Mouse (Mus musculus) CD4-positive, CD25-positive, alpha-beta regulatory T cell, adult 4 months (primary cell): ENCODE data around the gene Psmb8. TPM values are rescaled to one million over a fixed set of nuclear protein-coding genes. Genes with fewer than 3 reads are reported as not detected.

Source experiments
- polyA plus RNA-seq, 2 experiments: library from polyadenylated mRNA; unstranded; fragments of 100-300 nt; shearing (Covaris generic); gene quantifications; one replicate each; pipeline ENCODE4 v1.2.1; 2017

Psmb8 gene
- polyA plus RNA-seq, 2 experiments from 2014 or later, result 781 to 871 TPM

Other genes with a start within 250 kb of the Psmb8 start
- gene B3galt4, start 246.2 kb upstream of the Psmb8 start, polyA plus RNA-seq, result 10 to 100 TPM; 13.2 to 21.0 TPM
- gene Vps52, start 241.9 kb upstream of the Psmb8 start, polyA plus RNA-seq, result 10 to 100 TPM; 27.4 to 47.4 TPM
- gene Rps18, start 241.7 kb upstream of the Psmb8 start, polyA plus RNA-seq, result 1,000 to 10,000 TPM; 6,766 to 6,959 TPM
- 1,000 to 10,000 TPM; 5,395 to 7,513 TPM for gene H2-K1, start 197.4 kb upstream of the Psmb8 start, polyA plus RNA-seq
- gene Ring1, start 173.0 kb upstream of the Psmb8 start, polyA plus RNA-seq, result 1 to 10 TPM; 2.2 to 2.3 TPM
- gene H2-Ke6, start 169.7 kb upstream of the Psmb8 start, polyA plus RNA-seq, result 10 to 100 TPM; 20.9 to 21.4 TPM
- gene Slc39a7, start 166.0 kb upstream of the Psmb8 start, polyA plus RNA-seq, result 10 to 100 TPM; 53.0 to 92.6 TPM
- gene Rxrb, start 165.9 kb upstream of the Psmb8 start, polyA plus RNA-seq, result 10 to 100 TPM; 11.2 to 12.5 TPM
- under 1 TPM; 0.15 to 0.42 TPM for gene Col11a2, start 158.3 kb upstream of the Psmb8 start, polyA plus RNA-seq
- gene H2-Oa, start 105.4 kb upstream of the Psmb8 start, polyA plus RNA-seq, result 10 to 100 TPM; 56.0 to 68.2 TPM
- 100 to 1,000 TPM; 144 to 205 TPM for gene H2-DMa, start 78.2 kb upstream of the Psmb8 start, polyA plus RNA-seq
- gene Brd2, start 75.1 kb upstream of the Psmb8 start, polyA plus RNA-seq, result 100 to 1,000 TPM; 108 to 154 TPM
- 10 to 100 TPM in 1 of 2 experiments, 1 to 10 TPM in 1; 3.7 to 27.1 TPM for gene H2-DMb2, start 54.4 kb upstream of the Psmb8 start, polyA plus RNA-seq
- 1 to 10 TPM; 3.4 to 6.2 TPM for gene H2-DMb1, start 44.6 kb upstream of the Psmb8 start, polyA plus RNA-seq
- 100 to 1,000 TPM; 163 to 238 TPM for gene Tap1, start 10.2 kb upstream of the Psmb8 start, polyA plus RNA-seq
- 100 to 1,000 TPM; 280 to 324 TPM for gene Psmb9, start 10.0 kb upstream of the Psmb8 start, polyA plus RNA-seq
- 100 to 1,000 TPM in 1 of 2 experiments, 10 to 100 TPM in 1; 78.9 to 260 TPM for gene Tap2, start 5.8 kb downstream of the Psmb8 start, polyA plus RNA-seq
- 100 to 1,000 TPM in 1 of 2 experiments, 10 to 100 TPM in 1; 81.1 to 105 TPM for gene H2-Ob, start 41.2 kb downstream of the Psmb8 start, polyA plus RNA-seq
- 10 to 100 TPM in 1 of 2 experiments, 1 to 10 TPM in 1; 8.9 to 77.0 TPM for gene H2-Ab1, start 60.0 kb downstream of the Psmb8 start, polyA plus RNA-seq
- 100 to 1,000 TPM in 1 of 2 experiments, 10 to 100 TPM in 1; 11.3 to 101 TPM for gene H2-Aa, start 90.1 kb downstream of the Psmb8 start, polyA plus RNA-seq
- gene H2-Eb1, start 108.1 kb downstream of the Psmb8 start, polyA plus RNA-seq, result 10 to 100 TPM; 12.7 to 77.2 TPM
- under 1 TPM in 1 of 2 experiments, not detected in 1; 0.18 TPM for gene H2-Eb2, start 127.9 kb downstream of the Psmb8 start, polyA plus RNA-seq
- gene Btnl2, start 157.1 kb downstream of the Psmb8 start, polyA plus RNA-seq, result under 1 TPM in 1 of 2 experiments, not detected in 1; 0.23 TPM
- gene Btnl1, start 179.4 kb downstream of the Psmb8 start, polyA plus RNA-seq, result not detected
- 1 to 10 TPM; 1.8 to 1.9 TPM for gene BC051142, start 201.1 kb downstream of the Psmb8 start, polyA plus RNA-seq